Comparison of ENCODE assay signal across 7 mouse cellular contexts in the genomic region with DNA sequence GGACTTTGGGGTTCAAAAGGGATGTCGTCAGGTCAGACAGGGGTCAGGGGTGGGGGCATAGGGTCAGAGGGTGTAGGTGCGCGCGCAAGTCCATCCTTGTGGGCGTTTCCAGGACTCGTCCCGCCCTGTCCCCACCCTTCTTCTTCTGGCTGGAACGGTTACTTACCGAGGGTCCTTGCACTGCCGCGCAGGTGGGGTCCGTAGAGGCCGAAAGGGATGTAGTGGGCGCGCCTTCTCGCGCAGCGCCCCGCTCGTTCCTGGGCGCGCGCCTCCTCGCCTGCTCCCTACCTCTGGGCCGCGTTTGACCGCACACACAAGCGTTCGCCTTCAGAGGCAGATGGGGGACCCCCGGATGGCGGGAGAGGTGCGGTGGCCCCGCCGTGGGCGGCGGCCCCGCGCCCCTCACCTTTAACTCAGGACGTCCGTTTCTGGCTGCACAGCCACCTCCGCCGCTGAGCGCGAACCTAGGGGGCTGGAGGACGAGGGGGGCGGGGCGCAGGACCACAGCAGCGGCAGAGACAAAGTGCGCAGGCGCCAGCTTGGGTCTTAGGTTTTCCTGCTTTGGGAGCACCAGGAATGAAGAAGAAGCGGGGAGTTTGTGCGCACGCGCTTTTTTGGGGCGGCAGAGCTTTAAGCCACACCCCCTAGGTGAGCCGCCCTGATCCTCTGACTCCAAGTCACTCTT. TPM values are rescaled to one million over a fixed set of nuclear protein-coding genes. Genes with fewer than 3 reads are reported as not detected.
DNase-seq lines count a peak whose midpoint lies in the region; ATAC-seq lines count a peak whose summit lies in the region.

Ccdc120 (minus strand) TSS at position 474 of the 685 bp plus-strand sequence.

- H3K27me3 ChIP-seq in forebrain, embryonic 12.5 days, result no peaks in the 10 kb centered on the region
- no peaks in the 10 kb centered on the region for H3K27me3 ChIP-seq in hindbrain, embryonic 11.5 days (ENCODE audit: control insufficient read depth, insufficient read depth, low read length)

- 0 out of 2 replicates have a peak within 1 kb of the TSS, but pooled peaks have one; percentile 47 for H3K27ac ChIP-seq in forebrain, embryonic 12.5 days
- H3K27ac ChIP-seq in hindbrain, embryonic 11.5 days (ENCODE audit: low read depth, low read length), result no peak within 1 kb of the TSS

- WGBS in forebrain, embryonic 12.5 days, result 12% methylated on average over 45 of the region's 56 CpGs
- 9% methylated on average over 47 of the region's 56 CpGs for WGBS in hindbrain, embryonic 11.5 days

- no peaks in the 10 kb centered on the region for H3K9me3 ChIP-seq in forebrain, embryonic 12.5 days
- H3K9me3 ChIP-seq in hindbrain, embryonic 11.5 days (ENCODE audit: control insufficient read depth, low read length), result no peaks in the 10 kb centered on the region

- peak; percentile 95 for DNase-seq in R1 (ENCODE audit: low read depth, low spot score)
- DNase-seq in brain, embryonic 18.5 days (ENCODE audit: low read depth, low spot score), result peak; percentile 72
- peak; percentile 87 for DNase-seq in hindbrain, embryonic 11.5 days (ENCODE audit: low spot score)
- peak; percentile 42 to 75 for DNase-seq in layer of hippocampus, postnatal 14 days (ENCODE audit: low spot score in 2 of 2)
- peak; percentile 66 for DNase-seq in lung, postnatal 14 days
- DNase-seq in right cerebral cortex, postnatal 10 days (ENCODE audit: low spot score in 2 of 2), result peak; percentile 86 to 87

- peak within 1 kb of the TSS; percentile 58 for H3K4me2 ChIP-seq in forebrain, embryonic 12.5 days
- H3K4me2 ChIP-seq in hindbrain, embryonic 11.5 days (replicated peaks; ENCODE audit: low read depth, low read length), result peak within 1 kb of the TSS; percentile 48

- H3K4me3 ChIP-seq in forebrain, embryonic 12.5 days (replicated peaks), result peak within 1 kb of the TSS; percentile 65
- H3K4me3 ChIP-seq in hindbrain, embryonic 11.5 days (ENCODE audit: low read depth, low read length), result peak within 1 kb of the TSS; percentile 64

- H3K36me3 ChIP-seq in forebrain, embryonic 12.5 days (replicated peaks), result no peaks in the 10 kb centered on the region
- no peaks in the 10 kb centered on the region for H3K36me3 ChIP-seq in hindbrain, embryonic 11.5 days (ENCODE audit: control insufficient read depth, insufficient read depth, low read length)

- peak within 1 kb of the TSS; percentile 70 for H3K9ac ChIP-seq in forebrain, embryonic 12.5 days
- peak within 1 kb of the TSS; percentile 64 for H3K9ac ChIP-seq in hindbrain, embryonic 11.5 days (ENCODE audit: low read depth, low read length)

- peaks cover 10% of the 10 kb centered on the region for H3K4me1 ChIP-seq in forebrain, embryonic 12.5 days
- no peaks in the 10 kb centered on the region for H3K4me1 ChIP-seq in hindbrain, embryonic 11.5 days (replicated peaks; ENCODE audit: control insufficient read depth, insufficient read depth, low read length)

- peak; percentile 92 for ATAC-seq in forebrain, embryonic 12.5 days (ENCODE audit: low FRiP score)
- peak; percentile 79 for ATAC-seq in hindbrain, embryonic 11.5 days (ENCODE audit: low FRiP score)

RNA-seq across cellular contexts. Expression of gene Ccdc120, which starts in this region (rescaled TPM):
- 29.6 and 31.1 TPM in 2 replicates for polyA plus RNA-seq in forebrain, embryonic 12.5 days (2016; fragmentation: Nextera tagmentation; extraction: Ambion mirVana)
- 19.9 and 21.5 TPM in 2 replicates for polyA plus RNA-seq in hindbrain, embryonic 11.5 days (2014; fragmentation: Nextera tagmentation; extraction: Ambion mirVana)
- 10 to 100 TPM; 15.5 to 19.6 TPM for total RNA-seq in layer of hippocampus, postnatal 14 days (2021)
